Mouse (Mus musculus): Measurements from ENCODE around the gene Mtus2. TPM values are rescaled to one million over a fixed set of nuclear protein-coding genes. Genes with fewer than 3 reads are reported as not detected.

Gene Mtus2
- polyA plus RNA-seq, 1 experiment = 2.3 TPM

GRCm38 (mm10) chr5:148357168-148357567, 400.0 kb downstream of the Mtus2 start:
- Histone ChIP-seq H3K27ac (ENCODE audit: insufficient read depth, low read length) (no peak overlapping the region), H3K4me1 (ENCODE audit: control insufficient read depth, insufficient read depth, insufficient read length) (no peaks in the 10 kb centered on the region), H3K36me3 (ENCODE audit: control insufficient read depth, insufficient read depth, low read length) (peaks cover 4% of the 10 kb centered on the region), H3K4me3 (ENCODE audit: extremely low read depth, insufficient read depth, insufficient read length) (no peak overlapping the region), H3K27me3 (ENCODE audit: control insufficient read depth, insufficient read depth, low read length) (no peaks in the 10 kb centered on the region)
- TF ChIP-seq POLR2A (IDR thresholded peaks at IDR 0.05; ENCODE audit: low read depth, low read length) (no peak), CTCF (IDR thresholded peaks at IDR 0.05; ENCODE audit: extremely low read depth, insufficient read depth, insufficient read length, insufficient replicate concordance) (no peak)
- DNase-seq (ENCODE audit: low read depth in 1 of 2, low spot score in 2 of 2) = no peak
- 94% methylated on average over 6 of the region's 6 CpGs for WGBS

DNA sequence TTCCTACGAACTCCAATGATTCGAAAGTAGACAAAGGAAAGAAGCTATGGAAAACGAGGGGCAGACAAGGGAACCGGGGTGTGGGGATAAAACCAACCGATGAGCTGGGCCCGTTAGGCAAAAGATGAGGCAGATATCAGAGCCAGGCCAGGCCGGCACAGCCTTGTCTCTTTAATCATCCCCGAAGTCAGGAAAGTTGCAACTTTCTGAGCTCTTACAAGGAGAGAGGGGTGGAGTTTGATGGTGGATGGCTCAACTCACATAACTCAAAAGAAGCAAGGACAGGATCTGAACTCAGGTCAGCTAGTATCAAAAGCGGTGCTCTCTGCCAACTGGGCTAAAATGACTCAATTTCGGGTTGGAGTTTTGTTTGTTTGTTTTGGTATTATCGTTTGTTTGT, 402.0 kb downstream of the Mtus2 start:
- 94% methylated on average over 11 of the region's 11 CpGs for WGBS
- Histone ChIP-seq H3K36me3 (ENCODE audit: control insufficient read depth, insufficient read depth, low read length) (peaks cover 5% of the 10 kb centered on the region; the same call in 1 of the 2 replicates), H3K4me1 (ENCODE audit: control insufficient read depth, insufficient read depth, insufficient read length) (no peaks in the 10 kb centered on the region), H3K27ac (ENCODE audit: insufficient read depth, low read length) (no peak overlapping the region), H3K4me3 (ENCODE audit: extremely low read depth, insufficient read depth, insufficient read length) (no peak overlapping the region), H3K27me3 (ENCODE audit: control insufficient read depth, insufficient read depth, low read length) (no peaks in the 10 kb centered on the region)
- no peak for TF ChIP-seq CTCF (IDR thresholded peaks at IDR 0.05; ENCODE audit: extremely low read depth, insufficient read depth, insufficient read length, insufficient replicate concordance)
- TF ChIP-seq POLR2A (IDR thresholded peaks at IDR 0.05; ENCODE audit: low read depth, low read length) = no peak
- DNase-seq (ENCODE audit: low read depth in 1 of 2, low spot score in 2 of 2) = no peak

GRCm38 (mm10) chr5:148360922-148361758, 404.0 kb downstream of the Mtus2 start:
- no peaks in the 10 kb centered on the region for H3K4me1 ChIP-seq (ENCODE audit: control insufficient read depth, insufficient read depth, insufficient read length)
- no peak overlapping the region for H3K4me3 ChIP-seq (ENCODE audit: extremely low read depth, insufficient read depth, insufficient read length)
- WGBS = 70% methylated on average over 16 of the region's 16 CpGs
- no peak for TF ChIP-seq POLR2A (IDR thresholded peaks at IDR 0.05; ENCODE audit: low read depth, low read length)
- TF ChIP-seq CTCF (IDR thresholded peaks at IDR 0.05; ENCODE audit: extremely low read depth, insufficient read depth, insufficient read length, insufficient replicate concordance) = no peak
- H3K27me3 ChIP-seq (ENCODE audit: control insufficient read depth, insufficient read depth, low read length) = no peaks in the 10 kb centered on the region
- no peak for DNase-seq (ENCODE audit: low read depth in 1 of 2, low spot score in 2 of 2)
- 0 out of 2 replicates have a peak overlapping the region, but pooled peaks have one; percentile 38 for H3K27ac ChIP-seq (ENCODE audit: insufficient read depth, low read length)
- peaks cover 5% of the 10 kb centered on the region; the same call in 1 of the 2 replicates for H3K36me3 ChIP-seq (ENCODE audit: control insufficient read depth, insufficient read depth, low read length)

DNA sequence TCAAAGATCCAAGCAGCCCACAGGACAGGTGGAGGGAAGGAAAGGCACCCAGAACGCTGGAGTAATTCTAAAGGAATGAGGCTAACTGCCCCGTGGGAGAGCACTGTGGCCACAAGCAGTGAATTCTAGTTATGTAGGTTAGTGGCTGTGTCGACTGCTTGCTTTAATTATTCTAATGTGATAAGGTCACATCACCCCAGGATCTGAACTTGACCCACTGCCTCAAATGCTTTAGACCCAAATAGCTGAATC, 404.6 kb downstream of the Mtus2 start:
- peaks cover 5% of the 10 kb centered on the region; the same call in 1 of the 2 replicates for H3K36me3 ChIP-seq (ENCODE audit: control insufficient read depth, insufficient read depth, low read length)
- no peak overlapping the region for H3K27ac ChIP-seq (ENCODE audit: insufficient read depth, low read length)
- 78% methylated on average over 3 of the region's 3 CpGs for WGBS
- TF ChIP-seq POLR2A (IDR thresholded peaks at IDR 0.05; ENCODE audit: low read depth, low read length) = no peak
- TF ChIP-seq CTCF (IDR thresholded peaks at IDR 0.05; ENCODE audit: extremely low read depth, insufficient read depth, insufficient read length, insufficient replicate concordance) = no peak
- no peaks in the 10 kb centered on the region for H3K4me1 ChIP-seq (ENCODE audit: control insufficient read depth, insufficient read depth, insufficient read length)
- DNase-seq (ENCODE audit: low read depth in 1 of 2, low spot score in 2 of 2) = no peak
- H3K27me3 ChIP-seq (ENCODE audit: control insufficient read depth, insufficient read depth, low read length) = no peaks in the 10 kb centered on the region
- H3K4me3 ChIP-seq (ENCODE audit: extremely low read depth, insufficient read depth, insufficient read length) = no peak overlapping the region

- H3K27ac ChIP-seq (ENCODE audit: insufficient read depth, low read length) = no peak overlapping the region
- peaks cover 5% of the 10 kb centered on the region; the same call in 1 of the 2 replicates for H3K36me3 ChIP-seq (ENCODE audit: control insufficient read depth, insufficient read depth, low read length)
- no peaks in the 10 kb centered on the region for H3K27me3 ChIP-seq (ENCODE audit: control insufficient read depth, insufficient read depth, low read length)
- H3K4me1 ChIP-seq (ENCODE audit: control insufficient read depth, insufficient read depth, insufficient read length) = no peaks in the 10 kb centered on the region
- H3K4me3 ChIP-seq (ENCODE audit: extremely low read depth, insufficient read depth, insufficient read length) = no peak overlapping the region
- DNase-seq (ENCODE audit: low read depth in 1 of 2, low spot score in 2 of 2) = no peak
- TF ChIP-seq CTCF (IDR thresholded peaks at IDR 0.05; ENCODE audit: extremely low read depth, insufficient read depth, insufficient read length, insufficient replicate concordance) (no peak), POLR2A (IDR thresholded peaks at IDR 0.05; ENCODE audit: low read depth, low read length) (no peak)
- WGBS = 93% methylated on average over 7 of the region's 7 CpGs
These were observed 405.2 kb downstream of the Mtus2 start for GRCm38 (mm10) chr5:148362296-148362695.

- H3K27ac ChIP-seq (ENCODE audit: insufficient read depth, low read length) = no peak overlapping the region
- DNase-seq (ENCODE audit: low read depth in 1 of 2, low spot score in 2 of 2) = no peak
- TF ChIP-seq POLR2A (IDR thresholded peaks at IDR 0.05; ENCODE audit: low read depth, low read length) (no peak), CTCF (IDR thresholded peaks at IDR 0.05; ENCODE audit: extremely low read depth, insufficient read depth, insufficient read length, insufficient replicate concordance) (no peak)
- H3K36me3 ChIP-seq (ENCODE audit: control insufficient read depth, insufficient read depth, low read length) = peaks cover 5% of the 10 kb centered on the region; the same call in 1 of the 2 replicates
- no peaks in the 10 kb centered on the region for H3K27me3 ChIP-seq (ENCODE audit: control insufficient read depth, insufficient read depth, low read length)
- H3K4me3 ChIP-seq (ENCODE audit: extremely low read depth, insufficient read depth, insufficient read length) = no peak overlapping the region
- H3K4me1 ChIP-seq (ENCODE audit: control insufficient read depth, insufficient read depth, insufficient read length) = no peaks in the 10 kb centered on the region
- 93% methylated on average over 22 of the region's 22 CpGs for WGBS
These were observed 406.5 kb downstream of the Mtus2 start for GRCm38 (mm10) chr5:148363441-148364113.

Other genes with a start within 250 kb of the Mtus2 start
- 2.9 and 4.7 TPM in 2 replicates for gene Flt1, start 231.3 kb upstream of the Mtus2 start, polyA plus RNA-seq (2012; rRNA removed)
- gene Pomp, start 96.9 kb upstream of the Mtus2 start, polyA plus RNA-seq (2012; rRNA removed) = 21.5 and 22.8 TPM in 2 replicates
- gene Slc46a3, start 62.5 kb upstream of the Mtus2 start, polyA plus RNA-seq (2012; rRNA removed) = 98.0 and 117 TPM in 2 replicates